Mouse (Mus musculus) adrenal gland, adult (tissue): Measurements from ENCODE around the gene Acan.

Experiments used
- DNase-seq, 2 experiments: peaks; one replicate each; pipeline ENCODE4 v3.0.0; 2022 to 2023; ENCODE audit warnings: low spot score in 1 of 2; ENCODE audit not compliant: inconsistent age in 2 of 2

Acan gene

GRCm38 (mm10) chr7:79139328-79139824, 86.1 kb downstream of the Acan start:
- DNase-seq = no peak

DNA sequence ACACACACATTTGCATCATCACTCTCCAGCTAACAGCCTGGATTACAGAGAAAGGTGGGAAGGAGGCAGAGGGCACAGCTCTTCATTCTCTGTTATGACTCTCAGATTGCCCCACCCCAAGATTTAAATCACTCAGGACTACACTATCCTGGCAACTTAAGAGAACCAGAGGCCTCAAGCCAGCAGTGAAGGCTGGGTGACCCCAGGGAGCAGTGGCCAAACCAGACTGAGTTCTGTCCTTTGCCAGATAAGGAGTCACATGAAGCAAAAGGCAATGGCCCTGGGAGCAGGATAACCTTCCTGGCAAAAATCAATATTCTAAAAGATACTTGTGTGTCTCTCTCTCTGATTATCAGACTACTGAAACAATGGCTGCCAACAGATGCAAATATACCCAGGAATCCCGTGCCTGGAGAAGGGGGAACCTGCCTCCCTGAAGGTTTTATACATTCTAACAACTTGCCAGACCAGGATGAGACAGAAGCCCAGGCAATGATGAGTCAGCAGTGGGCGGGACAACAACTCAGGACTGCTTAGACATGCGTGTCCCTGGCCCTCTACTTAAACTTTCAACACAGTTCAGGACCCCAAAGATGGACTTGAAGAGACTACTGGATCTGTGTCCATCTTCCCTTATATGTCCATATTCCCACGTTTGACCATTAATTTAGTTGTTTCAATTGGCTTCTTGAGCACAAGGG, 86.8 kb downstream of the Acan start:
- peak in 1 of 2 experiments; percentile 77 for DNase-seq

GRCm38 (mm10) chr7:79140897-79141296, 87.6 kb downstream of the Acan start:
- peak; percentile 78 to 92 for DNase-seq

- DNase-seq = peak; percentile 46 to 66
Observed at GRCm38 (mm10) chr7:79147011-79147837, 93.9 kb downstream of the Acan start.

DNA sequence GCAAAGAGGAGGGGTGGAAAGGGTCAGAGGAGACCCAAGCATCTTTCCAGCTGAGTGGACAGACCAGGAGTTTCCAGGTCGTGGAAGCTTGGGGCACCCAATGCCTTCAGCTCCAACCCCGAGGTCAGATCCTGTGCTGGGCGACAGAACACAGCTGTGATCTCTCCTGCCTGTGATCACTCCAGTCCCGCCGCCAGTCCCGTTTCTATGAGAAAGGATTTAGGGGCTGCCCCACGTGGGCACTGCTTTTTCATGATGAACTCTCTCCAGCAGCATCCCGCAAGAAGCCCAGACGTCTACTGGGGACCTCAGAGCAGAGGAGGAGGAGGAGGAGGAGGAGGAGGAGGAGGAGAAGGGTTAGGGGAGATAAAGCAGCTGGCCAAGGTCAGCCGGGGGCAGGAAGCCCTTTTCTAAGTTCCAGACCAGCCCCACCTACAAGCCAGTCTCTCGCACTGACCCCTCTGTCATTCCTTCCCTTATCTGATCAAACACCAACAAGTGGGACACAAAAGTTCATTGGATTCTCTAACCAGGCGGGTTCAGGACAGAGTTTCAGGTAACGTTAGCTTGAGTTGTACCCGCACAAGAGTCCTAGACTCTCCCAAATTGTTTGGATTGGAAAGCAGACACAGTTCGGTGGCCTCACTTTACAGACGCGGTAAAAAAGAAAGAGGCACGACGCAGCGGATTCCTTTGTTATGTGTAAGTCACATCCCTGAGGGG, 94.8 kb downstream of the Acan start:
- DNase-seq = peak; percentile 23 to 64

DNA sequence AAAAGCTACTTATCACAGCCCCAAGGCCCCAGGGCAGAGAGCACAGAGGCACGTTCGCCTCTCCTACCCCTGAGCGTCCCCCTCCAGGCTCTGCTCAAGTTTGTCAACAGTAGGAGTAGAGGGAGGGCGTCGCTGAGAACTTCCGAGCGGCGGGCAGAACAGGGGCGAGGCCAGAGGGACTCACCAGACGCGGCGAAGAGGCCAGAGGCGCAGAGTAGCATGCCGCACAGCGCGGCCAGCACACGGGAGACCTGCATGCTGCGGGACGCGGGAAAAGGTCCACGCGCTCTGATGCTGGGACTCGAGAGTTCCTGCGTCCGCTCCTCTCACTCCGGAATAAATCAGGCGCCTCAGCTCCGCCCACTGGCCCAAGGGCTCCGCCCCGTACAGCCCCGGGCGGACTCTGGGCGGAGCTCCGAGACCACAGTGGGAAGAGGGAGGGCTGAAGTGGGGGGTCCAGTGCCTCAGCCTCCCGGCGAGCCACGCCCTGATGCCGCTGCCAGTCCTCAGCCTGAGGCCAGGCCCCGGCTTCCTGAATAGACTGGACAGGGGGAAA, 95.5 kb downstream of the Acan start, which contains the start of gene Mfge8:
Gene Mfge8, minus strand, starts transcription at position 350 of the 556 bp plus-strand sequence.
- DNase-seq = peak; percentile 93 to 97

- DNase-seq = no peak
Observed at GRCm38 (mm10) chr7:79149522-79149921, 96.2 kb downstream of the Acan start.

DNA sequence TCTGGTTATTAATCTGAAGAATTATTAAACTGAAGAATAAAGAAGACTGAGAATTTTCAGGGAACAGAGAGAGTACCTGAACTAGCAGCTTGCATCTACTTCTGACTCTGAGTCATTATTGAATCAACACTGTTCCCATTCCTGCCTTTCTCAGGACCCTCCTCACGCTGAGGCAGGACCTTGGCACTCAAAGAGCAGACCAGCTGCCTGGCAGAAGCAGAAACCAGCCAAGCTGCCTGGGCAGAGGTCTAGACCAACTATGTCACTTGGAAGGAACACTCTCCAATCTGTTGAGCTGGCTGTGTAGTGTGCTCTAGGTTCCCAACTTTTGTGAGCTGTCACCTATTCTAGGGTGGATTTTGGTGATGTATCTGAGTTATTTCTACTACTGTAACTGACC, 106.1 kb downstream of the Acan start:
- no peak for DNase-seq
